Mouse (Mus musculus) monocyte, adult 2 months (primary cell): ENCODE measurements around the gene Tigd4.

Experiments
- DNase-seq, 2 experiments: peaks; one replicate each; pipeline ENCODE4 v3.0.0; 2022; ENCODE audit warnings: low spot score in 2 of 2, low read depth in 1 of 2

Gene Tigd4

GRCm38 (mm10) chr3:84610183-84610710 is 16.9 kb downstream of the Tigd4 start:
- no peak for DNase-seq

- DNase-seq = peak in 1 of 2 experiments; percentile 5
Measured at GRCm38 (mm10) chr3:84615050-84615855, 21.9 kb downstream of the Tigd4 start.

- DNase-seq = no peak
Measured at GRCm38 (mm10) chr3:84615856-84616225, 22.5 kb downstream of the Tigd4 start.

GRCm38 (mm10) chr3:84618627-84619026 is 25.3 kb downstream of the Tigd4 start:
- DNase-seq = no peak

GRCm38 (mm10) chr3:84619056-84619455 is 25.7 kb downstream of the Tigd4 start:
- no peak for DNase-seq

GRCm38 (mm10) chr3:84619725-84620124 is 26.4 kb downstream of the Tigd4 start:
- no peak for DNase-seq

GRCm38 (mm10) chr3:84622026-84622425 is 28.7 kb downstream of the Tigd4 start:
- no peak for DNase-seq

GRCm38 (mm10) chr3:84631586-84631985 is 38.2 kb downstream of the Tigd4 start:
- DNase-seq = no peak

GRCm38 (mm10) chr3:84637095-84637494 is 43.7 kb downstream of the Tigd4 start:
- DNase-seq = no peak

GRCm38 (mm10) chr3:84637890-84638578 is 44.7 kb downstream of the Tigd4 start:
- no peak for DNase-seq

GRCm38 (mm10) chr3:84638858-84639257 is 45.5 kb downstream of the Tigd4 start:
- DNase-seq = no peak

- DNase-seq = no peak
Measured at GRCm38 (mm10) chr3:84639767-84640500, 46.6 kb downstream of the Tigd4 start.

GRCm38 (mm10) chr3:84640536-84640935 is 47.2 kb downstream of the Tigd4 start:
- DNase-seq = no peak

GRCm38 (mm10) chr3:84641391-84641790 is 48.0 kb downstream of the Tigd4 start:
- no peak for DNase-seq

GRCm38 (mm10) chr3:84642942-84643341 is 49.6 kb downstream of the Tigd4 start:
- DNase-seq = no peak

GRCm38 (mm10) chr3:84645156-84646006 is 52.0 kb downstream of the Tigd4 start:
- no peak for DNase-seq

GRCm38 (mm10) chr3:84646007-84646290 is 52.6 kb downstream of the Tigd4 start:
- DNase-seq = no peak

- DNase-seq = no peak
Measured at GRCm38 (mm10) chr3:84646331-84646845, 53.0 kb downstream of the Tigd4 start.
